ENCODE assay signal across 8 mouse cellular contexts in genomic region chr9:37146603-37147358, GRCm38 (mm10). TPM values are rescaled to one million over a fixed set of nuclear protein-coding genes. Genes with fewer than 3 reads are reported as not detected.
DNase-seq lines count a peak whose midpoint lies in the region; ATAC-seq lines count a peak whose summit lies in the region.

No protein-coding gene starts in this region.

- H3K27ac ChIP-seq in forebrain, embryonic 15.5 days (replicated peaks) = peak overlapping the region; percentile 100
- peak overlapping the region; percentile 67 for H3K27ac ChIP-seq in liver, embryonic 12.5 days
- peak overlapping the region; percentile 97 for H3K27ac ChIP-seq in neural tube, embryonic 11.5 days (ENCODE audit: low read depth, low read length)

- H3K27me3 ChIP-seq in forebrain, embryonic 15.5 days = no peaks in the 10 kb centered on the region
- H3K27me3 ChIP-seq in liver, embryonic 12.5 days (replicated peaks) = peaks cover 82% of the 10 kb centered on the region
- no peaks in the 10 kb centered on the region for H3K27me3 ChIP-seq in neural tube, embryonic 11.5 days (ENCODE audit: control insufficient read depth, insufficient read depth, low read length)

- H3K4me3 ChIP-seq in forebrain, embryonic 15.5 days = peak overlapping the region; percentile 95
- H3K4me3 ChIP-seq in liver, embryonic 12.5 days = peak overlapping the region; percentile 54
- H3K4me3 ChIP-seq in neural tube, embryonic 11.5 days (ENCODE audit: low read depth, low read length) = peak overlapping the region; percentile 95

- ATAC-seq in forebrain, embryonic 15.5 days (replicated peaks) = peak; percentile 95
- ATAC-seq in liver, embryonic 12.5 days = peak; percentile 70
- ATAC-seq in neural tube, embryonic 11.5 days (ENCODE audit: insufficient read depth, low FRiP score, low TSS enrichment) = peak; percentile 75

- H3K36me3 ChIP-seq in forebrain, embryonic 15.5 days = no peaks in the 10 kb centered on the region
- no peaks in the 10 kb centered on the region for H3K36me3 ChIP-seq in liver, embryonic 12.5 days
- no peaks in the 10 kb centered on the region for H3K36me3 ChIP-seq in neural tube, embryonic 11.5 days (ENCODE audit: control insufficient read depth, insufficient read depth, low read length)

- H3K9ac ChIP-seq in forebrain, embryonic 15.5 days (replicated peaks) = peak overlapping the region; percentile 95
- H3K9ac ChIP-seq in liver, embryonic 12.5 days = peak overlapping the region; percentile 50
- H3K9ac ChIP-seq in neural tube, embryonic 11.5 days (ENCODE audit: low read length) = peak overlapping the region; percentile 98

- H3K4me2 ChIP-seq in forebrain, embryonic 15.5 days (replicated peaks) = peak overlapping the region; percentile 95
- H3K4me2 ChIP-seq in liver, embryonic 12.5 days = peak overlapping the region; percentile 68
- H3K4me2 ChIP-seq in neural tube, embryonic 11.5 days (ENCODE audit: low read depth) = peak overlapping the region; percentile 56

- WGBS in forebrain, embryonic 15.5 days = under 1% methylated on average over 70 of the region's 75 CpGs
- WGBS in liver, embryonic 12.5 days (ENCODE audit: insufficient replicate concordance) = under 1% methylated on average over 64 of the region's 75 CpGs
- WGBS in neural tube, embryonic 11.5 days = 0% methylated on average over 53 of the region's 75 CpGs

- DNase-seq in ES-CJ7 (ENCODE audit: low read depth, low spot score) = peak; percentile 21
- peak; percentile 75 for DNase-seq in cerebellum, adult 11 months
- peak; percentile 75 to 76 for DNase-seq in heart, postnatal 10 days
- peak; percentile 58 to 74 for DNase-seq in kidney, postnatal 25 days
- DNase-seq in neural tube, embryonic 11.5 days (ENCODE audit: low spot score) = peak; percentile 84
- peak; percentile 49 for DNase-seq in thymus, postnatal 4 days

- H3K4me1 ChIP-seq in forebrain, embryonic 15.5 days = peaks cover 38% of the 10 kb centered on the region
- H3K4me1 ChIP-seq in liver, embryonic 12.5 days = no peaks in the 10 kb centered on the region; the same call in 1 of the 2 replicates
- H3K4me1 ChIP-seq in neural tube, embryonic 11.5 days (ENCODE audit: control insufficient read depth, insufficient read depth, low read length) = peaks cover 15% of the 10 kb centered on the region

- H3K9me3 ChIP-seq in forebrain, embryonic 15.5 days = no peaks in the 10 kb centered on the region
- no peaks in the 10 kb centered on the region for H3K9me3 ChIP-seq in liver, embryonic 12.5 days (replicated peaks)
- H3K9me3 ChIP-seq in neural tube, embryonic 11.5 days (ENCODE audit: control insufficient read depth, low read length) = no peaks in the 10 kb centered on the region

- intact Hi-C loops in heart, postnatal 10 days (cut with DNase I) = loop anchor here (1.0 to 5.0 kb wide), 4 partner anchors 114 to 249 kb away; no protein-coding TSS in a partner anchor

RNA-seq across cellular contexts. Expression of gene Pknox2, which starts 0.4 kb away (rescaled TPM):
- polyA plus RNA-seq in forebrain, embryonic 15.5 days (2015; fragmentation: Nextera tagmentation; extraction: Ambion mirVana) = 20.2 and 21.3 TPM in 2 replicates
- 1 to 10 TPM; 5.2 to 5.8 TPM for total RNA-seq in heart, postnatal 10 days (2021)
- 0.57 and 0.99 TPM in 2 replicates for polyA plus RNA-seq in liver, embryonic 12.5 days (2016; fragmentation: Nextera tagmentation; extraction: Ambion mirVana)
- 22.8 and 24.3 TPM in 2 replicates for polyA plus RNA-seq in neural tube, embryonic 11.5 days (2014; fragmentation: Nextera tagmentation; extraction: Ambion mirVana)

Comparison
In these comparisons a context has a peak if more than half of its experiments do, and no peak if none do; other contexts are left out.
1. Peak in every context shown above with its lines: DNase-seq, ATAC-seq, H3K4me3 ChIP-seq and H3K27ac ChIP-seq.
2. DNase-seq: peak in every context shown above with its lines; median percentile 84 in neural tube, embryonic 11.5 days; 76 in heart, postnatal 10 days; 75 in cerebellum, adult 11 months; 66 in kidney, postnatal 25 days; 49 in thymus, postnatal 4 days; 21 in ES-CJ7.
3. RNA of gene Pknox2, which starts 0.4 kb away (polyA plus RNA-seq): 22.8 to 24.3 TPM in neural tube, embryonic 11.5 days and 20.2 to 21.3 TPM in forebrain, embryonic 15.5 days; 0.57 to 0.99 TPM in liver, embryonic 12.5 days; every median in the first group is over 10 times any median in the second.